Mouse (Mus musculus) hematopoietic stem cell, adult 5-6 weeks (primary cell): Measurements from ENCODE around the gene Lhx6. TPM values are rescaled to one million over a fixed set of nuclear protein-coding genes. Genes with fewer than 3 reads are reported as not detected.

Source experiments
- ATAC-seq, 2 experiments: fragments of 125-278 bp in 1 of 2; replicated peaks in 1 of 2; 2 replicates each; pipeline ENCODE4 v1.8.0; 2016 to 2017; ENCODE audit warnings: inconsistent platforms in 2 of 2, mild to moderate bottlenecking in 2 of 2, moderate number of reproducible peaks in 2 of 2, low read depth in 1 of 2, moderate TSS enrichment in 1 of 2; ENCODE audit not compliant: low FRiP score in 2 of 2, poor library complexity in 2 of 2, severe bottlenecking in 2 of 2, insufficient read depth in 1 of 2, low TSS enrichment in 1 of 2
- total RNA-seq: library from RNA; stranded (forward); fragments of 172-1452, 232-1000 nt; gene quantifications from 2 replicates; pipeline ENCODE4 v1.2.3, GENCODE M21; 2017

The Lhx6 gene
- total RNA-seq, 1 experiment from 2014 or later: not detected

GRCm38 (mm10) chr2:36099739-36100138 is 5.5 kb downstream of the Lhx6 start:
- ATAC-seq: no peak

DNA sequence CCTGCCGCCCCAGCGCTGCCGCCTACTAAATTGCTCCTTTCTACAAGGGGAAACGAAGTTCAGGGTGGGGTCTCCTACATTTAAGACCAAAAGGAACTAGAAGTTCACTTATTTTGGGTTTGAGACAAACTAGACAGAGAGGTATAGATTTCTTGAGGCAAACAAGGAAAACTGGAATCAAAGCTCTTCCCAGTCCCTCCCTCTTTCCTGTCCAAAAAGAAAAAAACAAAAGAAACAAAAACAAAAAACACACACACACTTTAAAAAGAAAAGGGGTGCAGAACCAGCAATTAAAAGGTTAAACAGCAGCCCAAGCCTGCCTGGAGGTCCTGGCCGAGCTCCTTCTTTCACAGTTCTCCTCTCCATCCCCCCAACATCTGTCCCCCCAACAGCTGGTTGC is 7.2 kb downstream of the Lhx6 start:
- ATAC-seq: no peak

DNA sequence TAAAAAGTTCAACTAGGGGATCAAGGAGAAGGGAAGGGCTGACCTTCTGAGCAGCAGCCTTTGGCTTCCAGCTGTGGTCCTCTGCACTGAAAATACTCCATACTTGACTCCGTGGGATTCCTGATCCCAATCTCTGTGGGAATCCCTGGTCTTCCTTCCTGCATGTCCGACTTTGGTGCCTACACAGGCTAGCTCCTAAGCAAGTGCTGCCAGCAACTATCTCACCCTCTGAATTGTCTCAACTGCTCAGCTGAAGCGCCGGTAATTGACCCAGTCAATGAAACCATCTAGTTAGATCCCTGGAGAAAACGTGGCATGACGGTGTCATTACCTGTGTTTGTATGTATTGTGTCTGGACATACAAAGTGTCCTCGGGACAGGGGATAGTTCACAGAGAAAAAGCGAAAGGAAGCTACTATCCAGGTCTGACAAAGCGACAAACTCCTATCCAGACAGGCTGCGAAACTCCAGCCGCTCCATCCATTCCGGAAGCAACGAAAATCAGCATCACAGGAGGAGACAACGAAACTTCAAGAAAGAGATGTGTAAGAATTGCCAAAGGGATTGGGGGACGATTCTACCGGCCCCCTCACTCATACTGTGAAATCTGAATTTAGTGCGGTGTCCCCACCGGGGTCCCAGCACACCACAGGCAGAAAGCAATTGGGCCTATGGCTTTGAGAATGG is 7.9 kb downstream of the Lhx6 start:
- ATAC-seq: no peak

DNA sequence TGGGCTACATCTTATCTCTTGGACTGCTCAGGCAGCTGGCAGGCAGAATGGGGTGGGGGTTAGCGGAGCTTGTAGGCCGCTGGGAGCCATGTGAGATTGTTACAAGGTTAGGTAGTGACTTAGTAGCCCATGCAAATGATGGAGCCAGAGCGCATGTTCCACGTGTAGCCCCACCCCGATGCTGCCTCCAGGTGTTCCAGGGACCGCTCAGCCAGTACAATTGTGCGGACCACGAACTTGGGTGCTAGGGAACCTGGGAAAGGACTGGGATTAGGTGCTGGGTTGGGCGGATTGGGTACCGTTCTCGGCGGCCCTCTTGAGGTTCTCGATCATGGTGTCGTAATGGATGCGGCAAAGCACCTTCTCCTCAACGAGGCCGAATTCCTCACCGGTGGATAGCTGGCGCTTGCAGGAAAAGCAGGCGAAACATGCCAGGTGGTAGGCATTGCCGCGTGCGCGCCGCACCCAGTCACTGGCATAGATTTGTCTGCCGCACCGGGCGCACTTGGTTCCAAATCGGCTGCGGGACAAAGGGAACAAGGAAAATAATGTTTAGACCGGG is 11.2 kb downstream of the Lhx6 start:
- no peak for ATAC-seq

- ATAC-seq: no peak
These were observed 11.9 kb downstream of the Lhx6 start for GRCm38 (mm10) chr2:36093301-36093700.

- ATAC-seq: peak in 1 of 2 experiments; percentile 37; a peak in 2 of 4 replicates
These were observed 12.5 kb downstream of the Lhx6 start for GRCm38 (mm10) chr2:36092748-36093147.

DNA sequence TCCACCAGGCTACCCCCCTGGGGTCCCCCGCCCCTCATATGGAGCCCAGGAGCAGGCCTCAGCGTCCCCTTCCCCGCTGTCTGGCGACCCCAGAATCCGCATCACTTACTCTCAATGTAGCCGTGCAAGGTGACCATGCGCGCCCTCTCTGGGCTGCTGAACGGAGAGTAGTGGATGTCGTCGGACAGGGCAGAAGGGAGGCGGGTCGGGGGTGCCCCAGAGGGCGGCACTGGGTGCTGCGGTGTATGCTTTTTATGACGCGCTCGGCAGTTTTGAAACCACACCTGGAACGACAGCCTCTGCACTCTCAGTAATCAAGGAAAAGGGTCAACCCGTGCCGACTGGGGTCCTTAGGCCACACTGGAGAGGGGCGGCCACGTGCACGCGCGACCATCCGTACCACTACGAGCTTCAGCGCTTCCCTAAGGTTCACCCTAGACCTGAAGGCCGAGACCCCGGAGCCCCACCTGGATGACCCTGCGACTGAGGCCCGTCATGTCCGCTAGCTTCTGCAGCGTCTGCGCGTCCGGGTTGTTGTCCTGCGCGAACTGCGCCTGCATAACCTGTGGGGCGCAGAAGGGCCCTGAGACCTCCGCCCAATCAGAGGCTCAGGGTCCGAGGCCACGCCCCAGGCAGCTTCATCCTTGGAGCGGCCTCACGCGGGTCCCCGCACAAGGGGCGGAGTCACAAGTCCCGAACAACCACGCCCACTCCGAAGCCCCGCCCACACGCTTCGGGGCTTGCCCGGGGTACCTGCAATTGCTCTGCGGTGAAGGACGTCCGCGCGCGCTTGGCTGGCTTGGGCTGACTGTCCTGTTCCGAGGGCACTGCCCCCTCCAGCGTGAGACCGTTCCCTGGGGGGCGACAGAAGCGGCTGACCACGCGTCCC is 14.1 kb downstream of the Lhx6 start:
- ATAC-seq: peak; percentile 54 to 62; a peak in 3 of 4 replicates

- ATAC-seq: no peak
These were observed 16.0 kb downstream of the Lhx6 start for GRCm38 (mm10) chr2:36089190-36089589.

- ATAC-seq: no peak
These were observed 20.2 kb downstream of the Lhx6 start for GRCm38 (mm10) chr2:36085041-36085440.

DNA sequence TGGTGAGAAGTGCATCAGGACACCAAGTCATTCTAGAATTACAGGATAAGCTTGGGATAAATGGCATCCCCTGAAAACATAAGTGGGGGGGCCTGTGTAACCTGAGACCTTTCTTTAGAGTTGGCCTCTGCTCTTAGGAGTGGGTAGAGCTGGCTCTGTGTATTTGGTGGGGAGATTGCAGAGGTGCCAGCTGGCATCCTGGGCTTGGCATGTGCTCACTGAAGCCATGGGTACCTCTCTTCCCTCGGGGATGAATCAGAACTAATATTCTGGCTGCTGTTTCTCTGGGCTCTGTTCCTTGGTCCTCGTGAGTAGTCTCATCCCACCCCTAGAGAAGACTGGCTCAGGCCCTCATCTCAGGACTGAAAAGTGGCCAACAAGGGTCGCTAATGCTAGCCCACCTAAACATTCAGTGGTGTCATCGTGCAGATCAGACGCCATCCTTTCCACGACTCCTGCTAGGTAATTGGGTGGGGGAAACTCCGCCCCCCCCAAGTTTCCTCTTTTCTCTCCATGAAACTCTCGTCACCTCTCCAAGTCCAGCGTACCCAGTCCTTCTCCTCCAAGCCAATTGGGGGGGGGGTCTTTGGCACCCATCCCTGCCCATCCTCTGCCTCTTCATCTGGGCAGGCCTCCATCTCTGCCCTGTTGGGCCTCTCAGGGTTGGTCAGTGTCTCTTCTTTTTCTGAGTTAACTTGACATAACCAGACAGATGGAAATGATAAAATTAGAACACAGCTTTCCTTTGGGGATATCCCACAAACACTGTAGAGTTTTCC is 22.2 kb downstream of the Lhx6 start:
- no peak for ATAC-seq

DNA sequence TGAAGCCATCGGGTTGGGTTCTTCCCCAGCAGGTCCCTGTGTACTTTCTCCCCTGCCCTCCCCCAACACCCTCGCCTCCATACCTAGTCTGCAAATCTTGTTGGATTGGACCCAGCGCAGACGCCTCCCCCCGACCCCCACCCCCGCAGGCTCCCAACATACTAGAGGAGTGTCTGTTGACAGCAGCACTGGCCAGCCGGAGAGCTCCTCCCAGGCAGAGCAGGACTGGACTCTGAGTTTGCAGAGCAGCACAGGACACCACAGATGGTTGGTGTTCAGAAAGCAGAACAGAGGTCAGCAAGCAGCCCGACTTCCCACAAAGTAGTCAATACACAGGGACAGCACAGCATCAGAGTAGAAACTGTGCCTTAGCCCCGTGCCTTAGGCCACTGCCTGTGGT is 23.8 kb downstream of the Lhx6 start:
- ATAC-seq: no peak

DNA sequence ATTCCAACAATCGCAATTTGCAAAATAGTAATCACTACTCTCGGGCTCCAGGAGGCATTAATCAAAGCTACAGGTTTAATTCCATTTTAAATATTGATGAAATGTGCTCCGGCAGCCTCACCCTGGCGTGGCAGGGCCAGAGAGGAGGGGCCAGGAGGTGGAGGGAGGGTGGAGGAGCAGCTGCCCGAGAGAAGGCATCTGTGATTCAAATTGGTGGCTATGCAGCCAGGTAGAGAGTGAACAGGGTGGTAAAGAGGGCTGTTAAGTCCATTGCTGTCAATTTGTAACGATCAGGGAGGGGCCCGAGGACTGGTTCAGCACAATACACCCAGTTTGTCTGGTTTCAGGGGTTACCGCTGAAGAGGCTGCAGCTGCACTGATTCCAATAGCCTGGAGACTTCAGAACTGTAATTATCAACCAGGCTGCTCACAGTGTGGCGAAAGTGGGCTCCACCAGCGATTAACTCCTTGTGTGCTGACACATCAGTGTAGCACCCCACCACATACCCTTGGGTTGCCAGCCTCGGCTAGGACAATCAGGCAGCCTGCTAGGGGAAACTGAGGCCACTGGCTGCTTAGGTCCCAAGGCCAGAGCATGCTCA is 27.9 kb downstream of the Lhx6 start:
- no peak for ATAC-seq

DNA sequence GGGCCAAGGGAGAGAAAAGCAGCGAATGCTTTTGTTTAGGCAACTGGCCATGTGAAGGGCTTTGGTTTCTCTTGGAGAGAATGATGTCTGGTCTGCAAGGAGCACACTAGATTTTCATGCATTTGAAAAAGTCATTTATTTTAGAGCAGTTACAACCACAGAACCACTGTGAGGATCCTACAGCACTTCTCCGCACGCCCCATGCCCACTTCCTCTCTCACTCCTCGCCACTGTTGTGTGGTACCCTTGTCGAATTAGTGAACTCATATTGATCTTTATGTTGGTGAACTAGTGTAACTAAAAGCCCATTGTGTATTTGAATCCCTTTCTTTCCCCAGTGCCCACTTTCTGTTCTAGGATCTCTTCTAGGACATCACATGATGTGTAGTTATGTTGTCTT is 30.0 kb downstream of the Lhx6 start:
- ATAC-seq: peak in 1 of 2 experiments; percentile 43; a peak in 1 of 4 replicates

- ATAC-seq: peak; percentile 46 to 47; a peak in 2 of 4 replicates
These were observed 31.4 kb downstream of the Lhx6 start for GRCm38 (mm10) chr2:36073781-36074180.

DNA sequence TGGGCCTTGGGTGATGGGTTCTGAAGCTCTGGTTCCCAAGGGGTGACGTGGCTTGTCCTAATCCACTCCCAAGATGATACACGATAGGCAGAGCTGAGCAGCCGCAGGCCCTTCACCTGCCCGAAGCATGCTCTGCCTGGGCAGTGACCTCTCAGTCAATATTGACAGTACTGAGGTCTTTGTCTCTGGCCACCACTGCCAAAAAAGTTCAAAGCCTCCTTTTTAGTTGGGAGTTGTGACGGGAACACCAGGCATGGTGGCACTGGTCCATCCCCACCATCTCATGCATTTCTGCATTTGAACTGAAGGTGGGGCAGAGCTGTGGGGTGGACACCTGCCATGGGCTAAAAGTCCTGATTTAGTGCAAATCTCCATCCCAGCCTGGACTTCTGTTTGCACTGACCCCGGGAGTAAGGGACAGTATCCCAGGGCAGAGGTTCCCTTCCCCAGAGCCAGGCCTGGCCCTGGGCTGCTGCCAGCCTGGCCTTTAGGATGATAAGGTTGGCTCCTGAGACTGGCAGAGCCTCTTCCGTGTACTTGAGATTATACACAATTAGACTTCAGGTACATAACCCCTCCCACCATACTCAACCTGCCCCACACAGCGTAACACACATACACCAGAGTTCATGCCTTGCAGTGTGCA is 33.4 kb downstream of the Lhx6 start:
- no peak for ATAC-seq

DNA sequence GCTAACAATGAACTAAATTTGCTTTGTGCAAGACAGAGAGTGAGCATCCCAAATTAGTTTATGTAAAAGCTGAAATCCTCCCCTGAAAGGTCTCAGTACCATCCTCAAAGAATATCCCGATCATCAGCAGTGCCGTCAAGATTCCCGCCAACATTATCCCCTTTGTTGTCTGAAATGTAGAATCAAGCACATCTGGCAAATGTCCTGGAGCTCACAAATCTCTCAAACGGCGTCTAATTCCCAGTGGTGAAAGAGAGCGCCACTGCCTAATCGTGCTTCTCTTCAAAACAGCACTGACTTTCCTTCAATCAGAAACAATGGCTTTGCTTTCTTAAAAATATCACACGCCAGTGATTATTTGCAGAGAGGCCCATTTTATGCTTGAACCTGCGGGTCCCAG is 38.1 kb downstream of the Lhx6 start:
- no peak for ATAC-seq

DNA sequence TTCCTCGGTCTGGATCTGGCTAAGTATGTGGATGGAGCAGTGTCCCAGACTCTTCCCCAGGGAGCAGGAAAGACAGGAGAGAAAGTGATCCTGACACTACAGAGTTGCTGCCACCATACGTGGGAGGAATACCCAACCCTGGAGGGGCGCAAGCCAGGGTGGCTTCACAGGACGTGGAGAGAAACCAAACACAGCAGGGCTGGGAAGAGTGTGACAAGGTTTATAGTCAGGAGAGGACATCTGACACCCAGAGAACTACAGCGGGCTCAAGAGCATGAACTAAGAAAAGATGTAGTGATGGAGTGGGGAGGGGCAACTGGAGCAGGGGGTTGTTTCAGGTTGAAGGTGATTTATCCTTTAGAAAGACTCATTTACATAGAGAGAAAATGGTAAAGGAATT is 43.8 kb downstream of the Lhx6 start:
- no peak for ATAC-seq
